Mouse (Mus musculus): ENCODE measurements at regions not wholly inside any gene's neighbourhood (a gene's known extent, or its start where the extent isn't known, plus 50 kb on each side); places are given as distances from the start of the nearest gene placed in this dataset.

GRCm38 (mm10) chr10:24481926-24482612 is 113.2 kb upstream of the Ccn2 start:
- H3K4me3 ChIP-seq (replicated peaks) = no peak overlapping the region
- no peak overlapping the region for H3K9ac ChIP-seq
- H3K36me3 ChIP-seq = no peaks in the 10 kb centered on the region
- 0 out of 2 replicates have a peak, but pooled peaks cover 2% of the 10 kb centered on the region for H3K4me1 ChIP-seq
- no peak overlapping the region for H3K4me2 ChIP-seq
- 71% methylated on average over 9 of the region's 9 CpGs for WGBS
- no peaks in the 10 kb centered on the region for H3K9me3 ChIP-seq (replicated peaks)
- no peaks in the 10 kb centered on the region for H3K27me3 ChIP-seq
- ATAC-seq (replicated peaks; ENCODE audit: low FRiP score) = no peak
- no peak overlapping the region for H3K27ac ChIP-seq

- Histone ChIP-seq H3K36me3 (no peaks in the 10 kb centered on the region), H3K4me1 (0 out of 2 replicates have a peak, but pooled peaks cover 2% of the 10 kb centered on the region), H3K27ac (no peak overlapping the region), H3K9ac (no peak overlapping the region), H3K9me3 (replicated peaks) (no peaks in the 10 kb centered on the region), H3K4me2 (no peak overlapping the region), H3K4me3 (replicated peaks) (no peak overlapping the region), H3K27me3 (no peaks in the 10 kb centered on the region)
- 70% methylated on average over 3 of the region's 3 CpGs for WGBS
- ATAC-seq (replicated peaks; ENCODE audit: low FRiP score) = no peak
Observed at GRCm38 (mm10) chr10:24483053-24483452, 112.2 kb upstream of the Ccn2 start.

GRCm38 (mm10) chr10:24484101-24484660 is 111.1 kb upstream of the Ccn2 start:
- no peak overlapping the region for H3K9ac ChIP-seq
- H3K27ac ChIP-seq = no peak overlapping the region
- no peak overlapping the region for H3K4me3 ChIP-seq (replicated peaks)
- 22% methylated on average over 5 of the region's 5 CpGs for WGBS
- H3K4me2 ChIP-seq = no peak overlapping the region
- H3K4me1 ChIP-seq = 0 out of 2 replicates have a peak, but pooled peaks cover 2% of the 10 kb centered on the region
- peak; percentile 66 for ATAC-seq (replicated peaks; ENCODE audit: low FRiP score)
- H3K9me3 ChIP-seq (replicated peaks) = no peaks in the 10 kb centered on the region
- no peaks in the 10 kb centered on the region for H3K27me3 ChIP-seq
- no peaks in the 10 kb centered on the region for H3K36me3 ChIP-seq

DNA sequence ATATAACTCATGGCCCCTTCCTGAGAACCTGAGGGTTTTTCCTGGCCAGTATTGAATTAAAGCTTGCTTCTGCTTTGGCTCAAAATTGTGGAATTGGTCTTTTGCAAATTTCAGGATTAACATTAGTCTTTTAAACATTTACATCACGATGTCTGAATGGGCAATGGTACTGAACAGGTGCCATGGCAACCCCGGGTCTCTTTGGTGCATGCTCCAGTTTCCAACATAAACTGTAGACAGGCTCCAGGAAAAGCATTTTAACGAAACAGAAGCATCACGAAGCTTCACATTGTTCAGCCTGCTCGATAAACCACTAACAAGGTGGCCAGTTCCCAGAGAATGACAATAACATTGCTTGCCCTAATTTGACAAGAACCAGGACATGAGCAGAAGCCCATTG is 109.8 kb upstream of the Ccn2 start:
- WGBS = 87% methylated on average over 5 of the region's 5 CpGs
- no peak overlapping the region for H3K27ac ChIP-seq
- no peak overlapping the region for H3K4me3 ChIP-seq (replicated peaks)
- no peak for ATAC-seq (replicated peaks; ENCODE audit: low FRiP score)
- no peaks in the 10 kb centered on the region for H3K9me3 ChIP-seq (replicated peaks)
- H3K4me1 ChIP-seq = 0 out of 2 replicates have a peak, but pooled peaks cover 2% of the 10 kb centered on the region
- H3K9ac ChIP-seq = no peak overlapping the region
- H3K4me2 ChIP-seq = no peak overlapping the region
- H3K36me3 ChIP-seq = no peaks in the 10 kb centered on the region
- no peaks in the 10 kb centered on the region for H3K27me3 ChIP-seq

DNA sequence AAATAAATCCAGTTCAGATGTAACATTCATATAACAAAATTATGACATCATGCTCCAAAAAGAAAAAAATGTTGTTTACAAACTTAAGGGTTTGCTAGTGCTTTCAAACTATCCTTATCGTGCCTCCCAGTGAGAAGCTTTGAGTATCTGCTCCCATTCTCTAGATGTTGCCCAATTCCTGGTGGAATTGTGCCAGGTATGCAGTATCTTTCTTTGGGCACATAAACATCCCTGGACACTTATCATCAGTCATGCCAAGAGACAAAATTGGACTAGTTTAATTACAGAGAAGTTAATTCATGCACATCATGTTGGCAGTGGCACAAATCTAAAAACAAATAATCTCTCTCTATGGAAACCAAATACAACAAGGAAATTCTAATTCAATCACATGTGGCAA is 109.0 kb upstream of the Ccn2 start:
- Histone ChIP-seq H3K36me3 (no peaks in the 10 kb centered on the region), H3K4me1 (0 out of 2 replicates have a peak, but pooled peaks cover 2% of the 10 kb centered on the region), H3K27ac (no peak overlapping the region), H3K9ac (no peak overlapping the region), H3K4me2 (no peak overlapping the region), H3K4me3 (replicated peaks) (no peak overlapping the region), H3K9me3 (replicated peaks) (no peaks in the 10 kb centered on the region), H3K27me3 (no peaks in the 10 kb centered on the region)
- 66% methylated on average over 1 of the region's 1 CpGs for WGBS
- no peak for ATAC-seq (replicated peaks; ENCODE audit: low FRiP score)

GRCm38 (mm10) chr10:24487915-24488314 is 107.3 kb upstream of the Ccn2 start:
- no peaks in the 10 kb centered on the region for H3K9me3 ChIP-seq (replicated peaks)
- H3K4me2 ChIP-seq = no peak overlapping the region
- H3K27me3 ChIP-seq = no peaks in the 10 kb centered on the region
- 0 out of 2 replicates have a peak, but pooled peaks cover 2% of the 10 kb centered on the region for H3K4me1 ChIP-seq
- no peak overlapping the region for H3K4me3 ChIP-seq (replicated peaks)
- no peak overlapping the region for H3K9ac ChIP-seq
- 78% methylated on average over 3 of the region's 3 CpGs for WGBS
- H3K36me3 ChIP-seq = no peaks in the 10 kb centered on the region
- ATAC-seq (replicated peaks; ENCODE audit: low FRiP score) = no peak
- H3K27ac ChIP-seq = no peak overlapping the region

DNA sequence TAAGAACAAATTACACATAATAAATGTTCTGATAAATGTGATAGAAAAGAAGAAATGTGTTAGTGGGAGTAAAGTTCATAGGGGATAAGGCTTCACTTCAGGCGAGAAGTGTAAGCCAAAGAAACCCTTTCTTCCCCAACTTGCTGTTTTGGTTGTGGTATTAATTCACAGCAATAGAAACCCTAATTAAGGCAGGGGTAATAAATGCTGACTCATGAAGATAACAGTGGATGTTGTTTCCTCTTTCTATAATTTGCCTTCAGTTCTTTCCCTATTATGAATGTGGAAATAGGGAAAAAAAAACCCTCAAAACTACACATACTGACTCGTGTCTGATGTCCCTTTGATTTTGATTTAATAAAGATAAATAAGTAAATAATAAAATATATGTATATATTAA is 104.8 kb upstream of the Ccn2 start:
- 59% methylated on average over 2 of the region's 2 CpGs for WGBS
- no peaks in the 10 kb centered on the region for H3K27me3 ChIP-seq

DNA sequence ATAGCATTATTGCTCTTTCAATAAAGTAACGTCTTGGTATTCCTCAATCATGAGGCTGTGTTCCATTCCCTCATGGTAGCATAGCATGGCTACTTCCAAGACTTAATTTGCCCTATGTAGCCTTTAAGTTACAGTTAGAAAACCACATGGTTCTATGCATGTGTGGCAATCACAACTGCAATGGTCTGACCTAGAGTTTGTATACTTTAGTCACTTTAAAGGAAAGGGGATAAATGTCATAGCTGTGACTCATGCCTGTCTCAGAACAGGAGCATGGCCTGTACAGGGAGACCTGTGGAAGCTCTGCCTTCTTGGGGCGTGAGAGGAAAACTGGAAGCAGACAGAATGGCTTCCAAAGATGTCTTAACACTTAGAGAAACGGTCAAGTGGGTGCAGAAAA is 103.4 kb upstream of the Ccn2 start:
- ATAC-seq (replicated peaks; ENCODE audit: low FRiP score) = no peak
- 92% methylated on average over 3 of the region's 3 CpGs for WGBS
- Histone ChIP-seq H3K9ac (no peak overlapping the region), H3K4me1 (peaks cover 8% of the 10 kb centered on the region; the same call in 1 of the 2 replicates), H3K27ac (no peak overlapping the region), H3K36me3 (no peaks in the 10 kb centered on the region), H3K9me3 (replicated peaks) (no peaks in the 10 kb centered on the region), H3K27me3 (no peaks in the 10 kb centered on the region), H3K4me3 (replicated peaks) (no peak overlapping the region), H3K4me2 (no peak overlapping the region)

More for the DNA sequence above, 104.8 kb upstream of the Ccn2 start:
- Histone ChIP-seq H3K27ac (no peak overlapping the region), H3K4me1 (peaks cover 8% of the 10 kb centered on the region; the same call in 1 of the 2 replicates), H3K9me3 (replicated peaks) (no peaks in the 10 kb centered on the region), H3K36me3 (no peaks in the 10 kb centered on the region), H3K4me3 (replicated peaks) (no peak overlapping the region), H3K4me2 (no peak overlapping the region), H3K9ac (no peak overlapping the region)
- no peak for ATAC-seq (replicated peaks; ENCODE audit: low FRiP score)

DNA sequence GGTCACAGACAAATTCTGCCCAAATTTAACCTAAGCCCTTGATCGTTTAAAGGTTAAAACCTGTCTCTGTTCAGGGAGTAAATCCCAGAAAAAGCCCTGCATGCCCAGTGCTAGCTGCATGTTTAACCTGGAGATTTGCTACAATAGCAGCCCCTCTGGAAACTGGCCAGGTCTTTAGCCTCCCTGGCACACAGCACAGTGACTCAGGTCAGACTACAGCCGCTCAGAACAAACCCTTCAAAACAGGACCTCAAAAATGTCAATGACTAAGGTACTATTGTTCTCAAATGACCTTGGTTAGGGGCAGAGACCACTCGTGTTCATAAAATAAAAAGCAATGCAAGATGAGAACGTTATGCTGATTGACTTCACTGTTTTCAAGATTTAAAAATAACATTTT is 101.8 kb upstream of the Ccn2 start:
- Histone ChIP-seq H3K36me3 (no peaks in the 10 kb centered on the region), H3K4me2 (no peak overlapping the region), H3K9ac (no peak overlapping the region), H3K9me3 (replicated peaks) (no peaks in the 10 kb centered on the region), H3K27me3 (no peaks in the 10 kb centered on the region), H3K4me3 (replicated peaks) (no peak overlapping the region), H3K4me1 (peaks cover 8% of the 10 kb centered on the region; the same call in 1 of the 2 replicates), H3K27ac (peak overlapping the region; percentile 63)
- WGBS = 49% methylated on average over 4 of the region's 4 CpGs
- ATAC-seq (replicated peaks; ENCODE audit: low FRiP score) = no peak

DNA sequence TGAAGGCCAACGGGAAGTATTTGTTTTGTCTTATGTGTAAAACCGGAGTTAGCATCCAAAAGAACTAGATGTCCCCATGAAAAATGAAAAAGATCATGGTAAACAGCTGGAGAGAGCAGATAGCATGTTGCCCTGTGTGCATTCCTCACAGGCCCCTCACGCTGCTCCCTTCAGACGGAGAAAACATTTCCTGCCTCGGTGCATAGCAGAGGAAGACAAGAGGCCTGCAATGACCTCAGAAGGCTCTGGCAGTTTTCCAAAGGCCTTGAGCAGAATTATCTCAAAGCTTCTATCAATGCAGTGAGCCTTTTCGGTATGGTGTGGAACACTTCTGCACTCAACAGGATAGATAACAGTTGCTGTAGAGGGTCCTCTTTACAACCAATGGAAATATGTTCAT is 101.3 kb upstream of the Ccn2 start:
- Histone ChIP-seq H3K9me3 (replicated peaks) (no peaks in the 10 kb centered on the region), H3K27ac (peak overlapping the region; percentile 63), H3K4me2 (no peak overlapping the region), H3K36me3 (no peaks in the 10 kb centered on the region), H3K27me3 (no peaks in the 10 kb centered on the region), H3K9ac (no peak overlapping the region), H3K4me1 (peaks cover 8% of the 10 kb centered on the region; the same call in 1 of the 2 replicates), H3K4me3 (replicated peaks) (no peak overlapping the region)
- WGBS = 40% methylated on average over 6 of the region's 6 CpGs
- ATAC-seq (replicated peaks; ENCODE audit: low FRiP score) = peak; percentile 77

DNA sequence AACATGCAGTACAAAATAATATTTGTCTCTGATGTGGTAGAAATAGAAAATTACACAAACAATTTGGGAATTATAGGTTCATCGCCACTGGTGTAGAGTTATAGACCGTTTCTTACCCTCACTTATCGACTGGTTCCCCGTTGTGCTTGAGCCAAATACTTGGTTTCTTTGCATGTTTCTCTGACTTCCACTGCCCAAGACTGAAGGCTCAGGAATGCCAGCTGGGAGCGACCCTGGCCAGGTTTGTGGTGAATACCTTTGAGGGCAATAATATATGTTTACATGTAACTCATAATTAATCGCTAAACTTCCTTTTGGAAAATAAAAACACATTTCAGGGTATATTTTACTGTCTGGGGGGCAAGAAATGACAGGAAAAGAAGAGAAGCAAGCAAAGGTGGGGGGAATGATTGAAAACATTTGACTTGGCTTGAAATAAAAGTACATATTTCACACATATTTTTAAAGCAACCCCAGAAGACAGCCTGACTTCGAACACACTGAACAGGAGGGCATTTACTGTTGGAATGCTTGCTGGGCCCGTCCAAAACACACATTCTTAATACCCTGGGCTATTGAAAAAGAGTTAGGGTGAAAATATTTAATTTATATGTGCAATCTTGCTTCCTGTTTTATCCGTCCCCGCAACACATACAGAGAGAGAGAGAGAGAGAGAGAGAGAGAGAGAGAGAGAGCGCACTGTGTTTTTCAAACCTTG is 75.3 kb upstream of the Ccn2 start:
- Histone ChIP-seq H3K4me2 (no peak overlapping the region), H3K27me3 (no peaks in the 10 kb centered on the region), H3K36me3 (no peaks in the 10 kb centered on the region), H3K4me3 (replicated peaks) (no peak overlapping the region), H3K9me3 (replicated peaks) (peaks cover 6% of the 10 kb centered on the region; the same call in 1 of the 2 replicates), H3K27ac (no peak overlapping the region), H3K9ac (no peak overlapping the region), H3K4me1 (no peaks in the 10 kb centered on the region)
- ATAC-seq (replicated peaks; ENCODE audit: low FRiP score) = no peak
- 79% methylated on average over 11 of the region's 11 CpGs for WGBS

- no peaks in the 10 kb centered on the region for H3K4me1 ChIP-seq
- no peak overlapping the region for H3K4me2 ChIP-seq
- no peaks in the 10 kb centered on the region for H3K36me3 ChIP-seq
- no peaks in the 10 kb centered on the region for H3K27me3 ChIP-seq
- 0 out of 2 replicates have a peak, but pooled peaks cover 3% of the 10 kb centered on the region for H3K9me3 ChIP-seq (replicated peaks)
- ATAC-seq (replicated peaks; ENCODE audit: low FRiP score) = no peak
- 71% methylated on average over 3 of the region's 3 CpGs for WGBS
- no peak overlapping the region for H3K9ac ChIP-seq
- no peak overlapping the region for H3K4me3 ChIP-seq (replicated peaks)
- no peak overlapping the region for H3K27ac ChIP-seq
Observed at GRCm38 (mm10) chr10:24520515-24520914, 74.7 kb upstream of the Ccn2 start.
